Mouse (Mus musculus): ENCODE results near the gene Zfp467.
A peak's percentile ranks its signal among the peaks of the same experiment; 100 is the strongest.

GRCm38 (mm10) chr6:48396008-48396595 lies 49.5 kb downstream of the Zfp467 start:
- TF ChIP-seq CTCF (IDR thresholded peaks at IDR 0.05; ENCODE audit: insufficient read depth, low read length) (no peak), POLR2A (IDR thresholded peaks at IDR 0.05; ENCODE audit: borderline replicate concordance, extremely low read depth, low read depth, low read length) (peak; percentile 25; the same call in 1 of the 2 replicates)
